8 mouse cellular contexts compared by ENCODE assay signal in the genomic region with DNA sequence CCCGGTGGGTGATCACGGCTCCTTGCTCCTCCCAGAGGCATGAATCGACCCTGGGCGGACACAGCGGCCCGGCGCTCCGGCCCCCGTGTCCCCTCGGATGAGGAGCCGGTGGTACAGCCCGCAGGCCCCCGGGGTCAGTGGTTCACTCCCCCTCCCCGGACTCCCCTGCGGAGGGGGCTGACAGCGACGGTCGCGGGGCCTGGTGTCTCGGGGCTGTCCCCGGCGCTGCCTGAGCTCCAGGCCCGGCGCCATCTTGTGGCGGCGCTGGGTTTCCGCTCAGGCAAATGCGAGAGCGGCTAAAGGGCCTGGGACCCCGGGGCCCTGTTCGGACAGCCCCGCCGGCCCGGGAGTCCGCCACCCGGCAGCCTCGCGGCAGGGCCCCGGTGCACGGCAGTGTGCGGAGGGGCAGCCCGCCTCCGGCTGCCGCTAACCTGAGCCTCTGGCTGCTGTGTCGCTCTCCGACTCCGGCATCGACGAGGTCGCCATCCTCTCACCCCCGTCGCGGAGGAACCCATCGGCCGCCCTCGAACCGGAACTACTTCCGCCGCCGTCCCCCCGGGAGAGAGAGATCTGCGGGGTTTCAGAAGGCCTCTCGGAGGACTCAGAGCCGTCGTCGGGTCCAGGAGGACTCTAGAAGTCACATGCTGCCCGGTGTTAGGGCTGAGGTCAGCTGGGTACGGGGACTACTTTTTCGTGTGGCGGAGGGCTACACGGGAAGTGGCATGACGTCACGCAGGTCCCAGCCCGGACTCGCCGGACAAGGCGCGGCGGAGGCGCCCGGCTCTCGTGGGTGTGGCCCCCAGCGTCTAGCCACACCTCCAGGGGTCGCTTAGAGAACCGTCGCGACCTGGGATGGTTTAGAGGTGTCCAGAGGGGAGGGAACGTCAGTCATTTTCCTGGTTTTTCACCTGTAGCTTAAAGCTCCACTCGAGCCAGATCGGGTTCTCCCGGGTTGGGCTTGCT. TPM values are rescaled to one million over a fixed set of nuclear protein-coding genes. Genes with fewer than 3 reads are reported as not detected.
DNase-seq lines count a peak whose midpoint lies in the region; ATAC-seq and TF ChIP-seq lines count a peak whose summit lies in the region.

A gene (minus strand): TSS at position 672 of the 963 bp plus-strand sequence.

- ATAC-seq in activated CD4-positive, CD25-positive, alpha-beta regulatory T cell, adult 4 months = peak; percentile 53
- peak; percentile 69 for ATAC-seq in megakaryocyte progenitor cell, adult 5-6 weeks (replicated peaks; ENCODE audit: poor library complexity)

- H3K4me1 ChIP-seq in cortical plate, adult 2 months (ENCODE audit: control insufficient read depth, insufficient read depth, low read length) = no peaks in the 10 kb centered on the region

- H3K4me3 ChIP-seq in cortical plate, adult 2 months (ENCODE audit: insufficient read depth, low read length) = peak within 1 kb of the TSS; percentile 90

- peak within 1 kb of the TSS; percentile 100 for H3K27ac ChIP-seq in cortical plate, adult 2 months (ENCODE audit: insufficient read depth, low read length)

- TF ChIP-seq POLR2A in cortical plate, adult 2 months (IDR thresholded peaks at IDR 0.05; ENCODE audit: extremely low read depth, insufficient read depth, low read length) = peak; percentile 53; the same call in 1 of the 2 replicates

- no peak for TF ChIP-seq CTCF in cortical plate, adult 2 months (IDR thresholded peaks at IDR 0.05; ENCODE audit: extremely low read depth, insufficient read depth, low read length)

- DNase-seq in gastrocnemius, postnatal 10 days = peak; percentile 92
- DNase-seq in induced T-regulatory cell, adult 2 months (ENCODE audit: low read depth) = peak; percentile 95
- DNase-seq in left cerebral cortex, adult 9 months (ENCODE audit: low spot score in 2 of 2) = peak; percentile 70 to 91
- peak; percentile 92 for DNase-seq in right cerebral cortex, postnatal 14 days
- DNase-seq in urinary bladder, postnatal 36 days (ENCODE audit: low spot score in 2 of 2) = peak; percentile 90

RNA-seq across cellular contexts. Expression of the gene that starts here (rescaled TPM):
- 1 to 10 TPM; 6.7 to 9.0 TPM for polyA plus RNA-seq in activated CD4-positive, CD25-positive, alpha-beta regulatory T cell, adult 4 months (2017; shearing (Covaris generic))
- 29.1 and 30.2 TPM in 2 replicates for polyA plus RNA-seq in cortical plate, adult 2 months (2012; rRNA removed)
- total RNA-seq in gastrocnemius, postnatal 10 days (2021) = 10 to 100 TPM in 1 of 2 experiments, 1 to 10 TPM in 1; 8.5 to 11.0 TPM
- total RNA-seq in megakaryocyte progenitor cell, adult 5-6 weeks (2015) = 10.4 and 11.3 TPM in 2 replicates
- total RNA-seq in megakaryocyte progenitor cell, adult 5-6 weeks (2017) = 6.8 and 8.2 TPM in 2 replicates

Comparison
In these comparisons a context has a peak if more than half of its experiments do, and no peak if none do; other contexts are left out.
1. Peak in every context shown above with its lines: DNase-seq, ATAC-seq, H3K4me3 ChIP-seq and H3K27ac ChIP-seq.